Mouse (Mus musculus) megakaryocyte, embryonic 14.5 days (primary cell): Measurements from ENCODE around the gene Tmem267.
"Not testable (repeated sequence)": the region's sequence is repeated elsewhere in the genome, so short reads cannot be mapped to it uniquely, and the experiment has no call there.

Source experiments
- FLI1 ChIP-seq: IDR thresholded peaks from 2 replicates; pipeline ENCODE4 v1.6.1; 2012; ENCODE audit warnings: low read length, inconsistent platforms, mixed read lengths
- GATA1 ChIP-seq: IDR thresholded peaks from 3 replicates; pipeline ENCODE4 v1.6.1; 2012; ENCODE audit warnings: mixed read lengths, low read length, inconsistent platforms, borderline replicate concordance

GRCm38 (mm10) chr13:119492083-119492482 lies 4.2 kb downstream of the Tmem267 start:
- TF ChIP-seq GATA1, FLI1: not testable (repeated sequence)
